Mouse (Mus musculus): ENCODE results near the gene Gstm6.
"Not testable (repeated sequence)": the region's sequence is repeated elsewhere in the genome, so short reads cannot be mapped to it uniquely, and the experiment has no call there.

The Gstm6 gene

DNA sequence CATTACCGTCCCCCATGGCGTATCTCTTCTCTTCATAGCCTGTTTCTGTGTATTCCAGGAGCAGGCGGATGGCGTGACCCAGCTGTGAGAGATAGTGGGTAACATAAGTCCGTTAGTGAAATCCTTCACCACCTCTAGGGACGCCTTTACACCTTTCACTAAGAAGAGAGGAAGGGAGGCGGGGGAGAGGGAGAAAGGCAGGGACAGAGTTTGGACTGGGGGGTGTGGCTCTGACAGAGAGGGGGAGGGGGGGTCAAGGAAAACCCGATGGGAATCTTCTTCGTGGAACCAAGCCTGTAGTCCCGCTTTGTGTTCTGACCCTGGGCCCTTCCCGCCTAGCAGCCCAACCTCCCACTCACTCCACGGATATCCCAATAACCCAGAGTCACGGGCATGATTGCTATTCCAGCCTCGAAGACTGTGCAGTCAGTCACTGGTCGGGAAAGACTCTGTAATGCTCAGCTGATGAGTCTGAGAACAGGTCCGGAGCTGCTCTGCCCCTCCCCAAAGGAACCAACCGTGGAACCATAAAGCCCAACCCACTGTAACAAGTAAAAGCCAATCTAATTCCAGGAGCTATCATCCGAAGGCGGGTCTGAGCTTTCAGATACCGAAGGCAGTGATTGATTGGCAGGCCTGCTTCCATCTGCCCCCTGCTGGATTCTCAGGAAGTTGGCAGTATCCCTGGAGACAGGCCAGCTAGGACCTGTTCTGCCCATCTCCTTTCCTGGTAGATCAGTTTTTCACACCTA lies at the start of gene Gstm6:
Gene Gstm6, minus strand, starts transcription at position 511 of the 752 bp plus-strand sequence.
- ATAC-seq (ENCODE audit: low TSS enrichment) = peak; percentile 28; the same call in 1 of the 2 replicates

GRCm38 (mm10) chr3:107986041-107986562 lies 42.6 kb upstream of the Gstm6 start, which contains the start of gene Gstm2:
Gene Gstm2, minus strand, starts transcription at chr3:107986453.
- ATAC-seq (ENCODE audit: low TSS enrichment) = no peak

DNA sequence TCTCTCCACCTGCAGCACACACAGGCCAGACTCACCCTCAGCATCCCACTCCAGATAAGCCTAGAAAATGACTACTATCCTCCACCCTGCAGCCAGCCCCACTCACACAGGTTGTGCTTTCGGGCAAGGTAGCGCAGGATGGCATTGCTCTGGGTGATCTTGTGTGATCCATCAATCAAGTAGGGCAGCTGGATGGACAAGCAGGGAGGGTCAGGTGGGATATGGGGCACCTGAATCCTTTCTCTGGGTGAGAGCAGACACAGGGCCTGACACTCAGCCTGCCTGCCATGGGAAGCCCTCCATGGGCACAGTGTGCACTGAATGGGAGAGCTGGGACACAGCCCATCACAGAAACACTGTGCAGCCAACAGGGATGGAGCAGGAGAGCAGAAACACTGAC lies 41.6 kb upstream of the Gstm6 start:
- not testable (repeated sequence) for ATAC-seq (ENCODE audit: low TSS enrichment)

DNA sequence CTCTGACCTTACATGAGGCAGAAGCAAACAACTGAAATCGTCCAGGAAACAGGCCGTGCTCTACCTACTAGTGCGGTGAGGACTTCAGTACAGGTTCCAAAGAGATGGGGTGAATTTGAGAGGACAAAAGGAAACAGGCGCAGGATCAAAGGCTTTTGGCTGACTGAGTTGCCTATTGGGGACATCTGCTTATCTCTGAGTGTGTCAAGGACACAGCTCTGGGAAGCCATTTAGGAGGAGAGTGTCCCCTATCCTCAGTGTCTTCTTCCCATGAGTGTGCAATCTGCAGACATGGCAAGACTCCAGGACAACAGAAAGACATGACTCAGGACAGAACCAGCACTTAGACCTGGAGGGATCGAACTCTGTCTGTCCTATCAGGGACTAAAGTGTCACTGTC lies 40.9 kb upstream of the Gstm6 start:
- ATAC-seq (ENCODE audit: low TSS enrichment) = no peak

DNA sequence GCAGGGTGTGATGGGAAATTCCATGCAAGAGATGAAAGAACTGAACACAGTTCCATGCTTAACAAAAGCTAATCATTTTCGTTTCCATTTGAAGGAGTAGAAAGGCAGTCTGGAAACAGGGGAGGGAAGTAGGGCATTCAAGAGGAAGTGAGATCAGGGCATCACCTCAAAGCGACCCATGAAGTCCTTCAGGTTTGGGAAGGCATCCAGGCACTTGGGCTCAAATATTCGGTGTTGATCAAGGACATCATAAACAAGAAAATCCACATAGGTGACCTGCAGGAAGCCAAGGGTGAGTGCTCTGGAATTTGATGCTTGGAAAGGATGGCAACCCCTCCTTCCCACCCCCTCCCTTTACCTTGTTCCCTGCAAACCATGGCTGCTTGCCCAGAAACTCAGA lies 40.2 kb upstream of the Gstm6 start:
- ATAC-seq (ENCODE audit: low TSS enrichment) = no peak

GRCm38 (mm10) chr3:107982726-107983125 lies 39.2 kb upstream of the Gstm6 start:
- ATAC-seq (ENCODE audit: low TSS enrichment) = peak; percentile 85

- ATAC-seq (ENCODE audit: low TSS enrichment) = no peak
These were observed 37.7 kb upstream of the Gstm6 start for GRCm38 (mm10) chr3:107981261-107981660.

- no peak for ATAC-seq (ENCODE audit: low TSS enrichment)
These were observed 34.1 kb upstream of the Gstm6 start for GRCm38 (mm10) chr3:107977691-107978090.

DNA sequence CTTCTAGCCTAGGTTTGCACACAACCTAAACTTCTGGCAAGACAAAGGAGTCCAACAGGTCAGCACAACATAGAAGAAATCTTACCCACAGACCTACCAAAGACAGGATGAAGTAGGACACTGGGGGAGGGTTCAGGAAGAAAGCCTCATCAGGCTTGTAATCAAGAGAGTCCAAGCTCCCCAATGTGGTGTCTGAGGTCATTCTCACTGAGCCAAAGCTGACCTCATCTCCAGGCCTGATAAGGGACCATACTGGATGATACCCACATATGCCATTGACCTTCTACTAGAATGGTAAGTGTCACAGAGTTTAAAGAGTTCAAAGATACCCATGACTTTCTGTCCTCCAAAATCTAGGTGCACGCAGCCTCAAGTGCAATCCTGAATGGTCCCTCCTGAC lies 30.7 kb upstream of the Gstm6 start:
- no peak for ATAC-seq (ENCODE audit: low TSS enrichment)

GRCm38 (mm10) chr3:107972070-107972469 lies 28.5 kb upstream of the Gstm6 start:
- ATAC-seq (ENCODE audit: low TSS enrichment) = no peak

DNA sequence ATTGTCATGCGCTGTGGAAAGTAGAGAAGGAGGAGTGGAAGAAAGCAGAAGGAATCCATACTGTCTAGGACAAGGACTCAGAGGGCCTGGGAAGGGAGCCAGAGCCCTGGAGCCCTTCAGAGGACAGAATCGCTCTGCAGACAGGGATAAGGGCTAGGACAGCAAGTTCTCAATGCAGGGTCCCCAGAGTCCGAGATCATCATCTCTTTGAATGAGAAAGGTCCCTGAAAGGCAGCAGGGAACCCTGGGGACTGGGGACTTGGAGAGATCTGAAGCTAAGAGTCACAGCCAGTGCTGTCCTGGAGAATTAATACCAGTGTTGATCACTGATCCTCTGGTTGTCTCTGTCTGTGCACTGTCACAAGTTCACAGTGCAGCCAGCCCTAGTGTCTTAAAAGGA lies 27.6 kb upstream of the Gstm6 start:
- ATAC-seq (ENCODE audit: low TSS enrichment) = not testable (repeated sequence)

GRCm38 (mm10) chr3:107968724-107969395 lies 25.3 kb upstream of the Gstm6 start, which contains the start of gene Gstm3:
Gene Gstm3, minus strand, starts transcription at chr3:107969283.
- ATAC-seq (ENCODE audit: low TSS enrichment) = no peak

DNA sequence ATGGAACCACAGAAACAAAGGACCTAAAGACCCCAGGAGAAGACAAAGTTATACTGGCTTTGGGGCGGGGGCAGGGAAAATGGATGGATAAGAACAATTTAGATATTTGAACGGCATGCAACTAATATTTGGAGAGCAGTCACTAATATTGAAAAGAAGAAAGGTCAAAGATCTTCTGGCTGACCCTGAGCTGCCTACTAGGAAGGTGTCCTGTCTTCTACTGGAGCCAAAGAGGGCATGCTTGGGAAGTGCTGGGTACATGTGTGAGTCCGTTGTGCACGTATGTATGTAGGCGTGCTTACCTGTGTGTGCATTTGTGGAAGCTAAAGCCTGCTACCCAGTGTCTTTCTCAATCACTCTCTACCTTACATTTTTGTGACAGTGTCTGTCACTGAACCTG lies 23.1 kb upstream of the Gstm6 start:
- ATAC-seq (ENCODE audit: low TSS enrichment) = no peak

- ATAC-seq (ENCODE audit: low TSS enrichment) = no peak
These were observed 22.0 kb upstream of the Gstm6 start for GRCm38 (mm10) chr3:107965592-107965991.

DNA sequence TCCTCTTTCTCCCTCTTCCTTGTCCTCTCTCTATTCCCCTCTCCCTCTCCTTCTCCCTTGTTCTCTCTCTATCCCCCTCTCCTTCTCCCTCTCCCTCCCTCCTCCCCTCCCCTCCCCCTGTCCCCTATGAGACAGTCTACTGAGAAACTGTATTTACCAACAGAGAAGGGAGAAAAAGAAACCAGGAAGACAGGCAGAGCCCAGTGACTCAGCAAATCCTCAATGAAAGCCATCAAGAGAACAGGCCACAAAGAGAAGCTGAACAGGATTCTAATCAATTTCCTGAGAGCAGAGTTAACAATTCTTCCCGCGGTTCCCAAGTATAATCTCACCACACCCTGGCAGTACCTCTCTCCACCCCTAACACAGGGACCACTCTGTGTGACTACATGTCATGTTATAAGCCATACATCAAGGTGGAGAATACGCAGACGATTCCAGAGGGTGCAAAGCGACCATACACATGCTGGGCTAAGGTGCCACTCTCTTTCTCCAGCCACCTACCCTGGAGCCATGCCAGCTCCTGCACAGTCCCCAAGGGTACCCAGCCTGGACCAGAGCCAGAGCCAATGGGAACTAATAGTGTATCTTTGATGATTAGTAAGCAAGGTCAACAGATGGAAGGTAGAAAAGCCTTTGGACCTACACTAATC lies 21.2 kb upstream of the Gstm6 start:
- no peak for ATAC-seq (ENCODE audit: low TSS enrichment)

GRCm38 (mm10) chr3:107964026-107964425 lies 20.5 kb upstream of the Gstm6 start:
- no peak for ATAC-seq (ENCODE audit: low TSS enrichment)

GRCm38 (mm10) chr3:107955260-107955659 lies 11.7 kb upstream of the Gstm6 start:
- ATAC-seq (ENCODE audit: low TSS enrichment) = not testable (repeated sequence)

DNA sequence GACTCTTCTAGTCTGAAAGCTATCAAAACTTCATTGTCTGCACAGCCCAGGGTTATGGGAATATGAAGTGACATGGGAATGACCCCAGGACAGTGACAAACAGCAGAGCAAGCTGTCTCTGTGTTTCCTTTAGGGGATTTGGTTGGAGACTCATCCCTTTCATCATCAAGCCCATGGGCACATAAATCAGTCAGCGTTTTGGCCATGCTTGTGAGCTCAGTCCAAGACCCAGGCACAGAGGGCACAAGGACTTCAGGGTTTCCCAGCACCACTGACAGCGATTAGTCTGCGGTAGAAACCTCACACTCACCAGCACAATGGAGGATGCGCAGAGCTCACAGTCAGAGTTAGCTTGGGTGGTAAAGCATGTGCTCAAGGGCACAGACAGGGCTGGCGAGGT lies 10.4 kb upstream of the Gstm6 start:
- ATAC-seq (ENCODE audit: low TSS enrichment) = no peak

DNA sequence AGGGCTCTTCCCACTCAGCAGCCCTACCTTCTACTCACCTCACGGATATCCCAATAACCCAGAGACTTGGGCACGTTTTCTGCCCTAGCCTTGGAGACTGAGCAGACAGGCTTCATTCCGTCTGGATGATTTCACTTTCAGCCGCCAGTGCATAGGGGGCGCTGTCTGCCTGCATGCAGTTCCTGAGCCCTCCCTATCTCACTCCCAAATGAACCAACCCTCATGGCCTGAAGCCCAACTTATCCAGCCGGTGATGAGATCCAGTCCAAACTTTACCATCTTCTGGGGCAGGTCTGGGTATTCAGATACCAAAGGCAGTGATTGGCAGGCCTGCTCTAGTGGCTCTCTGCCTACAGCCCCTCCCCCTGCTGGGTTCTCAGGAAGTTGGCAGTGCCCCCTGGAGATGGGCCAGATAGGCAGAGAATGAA lies 9.8 kb upstream of the Gstm6 start:
- ATAC-seq (ENCODE audit: low TSS enrichment) = peak; percentile 62

DNA sequence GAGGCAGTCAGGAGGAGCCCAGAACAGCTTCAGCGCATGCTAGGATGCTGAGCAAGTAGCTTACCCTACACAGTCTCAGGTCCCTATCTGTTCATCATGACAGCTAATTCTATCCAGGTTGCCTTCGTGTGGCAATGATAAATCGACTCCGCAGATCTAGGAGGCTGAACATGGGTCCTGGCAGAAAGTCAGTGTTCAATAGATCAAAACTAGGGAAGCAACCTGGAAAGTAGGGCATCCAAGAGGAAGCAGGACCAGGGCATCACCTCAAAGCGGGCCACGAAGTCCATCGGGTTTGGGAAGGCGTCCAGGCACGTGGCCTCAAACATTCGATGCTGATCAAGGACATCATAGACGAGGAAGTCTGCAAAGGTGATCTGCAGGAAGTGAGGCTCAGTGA lies 7.0 kb upstream of the Gstm6 start:
- no peak for ATAC-seq (ENCODE audit: low TSS enrichment)

DNA sequence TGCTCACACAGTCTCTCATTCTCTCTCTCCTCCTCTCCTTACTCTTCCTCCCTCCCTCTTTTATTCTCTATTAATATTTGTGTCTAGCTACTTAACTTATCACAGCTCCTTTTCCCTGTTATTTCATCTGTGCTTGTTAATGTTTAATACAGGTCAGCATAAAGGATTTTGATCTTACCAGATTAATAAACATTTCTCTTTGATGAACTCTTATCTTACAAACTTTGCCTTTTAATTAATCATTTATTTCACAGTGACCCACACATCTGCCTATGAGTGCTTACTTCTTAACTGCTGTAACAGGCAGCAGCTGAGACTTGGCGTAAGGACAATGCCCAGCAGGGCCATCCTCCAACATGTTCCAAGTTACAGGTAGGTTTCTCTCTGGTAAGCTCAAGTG lies 5.9 kb upstream of the Gstm6 start:
- ATAC-seq (ENCODE audit: low TSS enrichment) = not testable (repeated sequence)

GRCm38 (mm10) chr3:107945729-107946128 lies 2.2 kb upstream of the Gstm6 start:
- no peak for ATAC-seq (ENCODE audit: low TSS enrichment)
